Mouse (Mus musculus): ENCODE measurements around the gene Daxx.
A peak's percentile ranks its signal among the peaks of the same experiment; 100 is the strongest.

DNA sequence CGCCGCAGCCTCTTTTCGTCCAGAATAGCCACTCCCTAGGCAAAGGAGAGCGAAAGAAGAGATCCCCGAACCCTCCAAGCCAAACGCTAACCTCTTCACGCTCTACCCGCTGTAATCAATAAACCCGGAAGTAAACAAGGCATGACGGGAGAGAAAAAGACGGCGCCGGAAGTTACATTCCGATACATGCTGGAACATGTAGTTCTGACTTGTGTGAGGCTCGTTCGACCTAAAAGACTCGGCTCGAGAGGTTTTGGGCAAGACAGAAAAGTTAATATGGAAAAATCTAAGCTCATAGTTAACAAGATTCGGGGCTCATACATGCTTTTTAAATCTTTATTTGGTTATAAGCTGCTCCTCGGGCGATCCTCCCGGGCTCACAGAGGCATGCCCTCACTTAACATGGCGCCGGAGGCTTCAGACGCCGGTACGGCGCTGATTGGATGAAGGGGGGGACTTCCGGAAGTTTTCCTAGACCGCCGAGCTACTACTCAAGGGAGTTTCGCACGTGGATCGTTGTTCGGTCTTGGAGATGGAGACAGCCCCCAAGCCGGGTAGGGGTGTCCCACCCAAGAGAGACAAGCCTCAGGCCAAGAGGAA lies 31.1 kb downstream of the Daxx start, which contains the start of the genes Pfdn6 and Wdr46:
- TF ChIP-seq CTCF (IDR thresholded peaks at IDR 0.05; ENCODE audit: low read depth) (no peak), EP300 (optimal IDR thresholded peaks at IDR 0.05) (peak; percentile 60)

All from stomach, postnatal 0 days (tissue).